Mouse (Mus musculus) CH12.LX (cell line): ENCODE results near the gene Slfn4. TPM values are rescaled to one million over a fixed set of nuclear protein-coding genes. Genes with fewer than 3 reads are reported as not detected.
"Not testable (repeated sequence)": the region's sequence is repeated elsewhere in the genome, so short reads cannot be mapped to it uniquely, and the experiment has no call there.

Source experiments
- DNase-seq: peaks from one replicate; pipeline ENCODE4 v3.0.0-alpha.2; 2013; ENCODE audit errors: extremely low read depth
- H3K27ac ChIP-seq: 2 replicates; pipeline ENCODE4 v1.5.1; 2012; ENCODE audit warnings: low read depth, mild to moderate bottlenecking, control low read depth, moderate library complexity; ENCODE audit not compliant: insufficient read depth
- H3K27me3 ChIP-seq: replicated peaks from 2 replicates; pipeline ENCODE3; 2012; ENCODE audit warnings: inconsistent platforms
- H3K36me3 ChIP-seq, 2 experiments: replicated peaks in 1 of 2; 2 replicates each; pipeline versions ENCODE3 to v1.6.1; 2012; ENCODE audit warnings: inconsistent platforms in 1 of 2, low read length in 1 of 2, mild to moderate bottlenecking in 1 of 2, mixed read lengths in 1 of 2, moderate library complexity in 1 of 2; ENCODE audit not compliant: control insufficient read depth in 1 of 2, insufficient read depth in 1 of 2
- H3K4me1 ChIP-seq, 2 experiments: 2 replicates each; pipeline ENCODE4 v1.6.1; 2012; ENCODE audit warnings: inconsistent platforms in 1 of 2, moderate library complexity in 1 of 2; ENCODE audit not compliant: insufficient read depth in 2 of 2, control insufficient read depth in 1 of 2
- H3K4me2 ChIP-seq: 2 replicates; pipeline ENCODE4 v1.6.1; 2012; ENCODE audit warnings: low read depth, mild to moderate bottlenecking, control low read depth; ENCODE audit not compliant: poor library complexity, insufficient read depth, severe bottlenecking
- H3K4me3 ChIP-seq, 3 experiments: fragments of 150-350 bp in 1 of 3; sonication (generic) in 1 of 3; replicated peaks in 1 of 3; 2 replicates each; pipeline versions ENCODE3 to v1.5.1; 2011 to 2012; ENCODE audit warnings: low read depth in 2 of 3, low read length in 2 of 3, mild to moderate bottlenecking in 2 of 3, moderate library complexity in 2 of 3, control low read depth in 1 of 3, improper control_type of control experiment in 1 of 3, inconsistent platforms in 1 of 3, mixed read lengths in 1 of 3; ENCODE audit not compliant: poor library complexity in 1 of 3
- H3K79me2 ChIP-seq: replicated peaks from 2 replicates; pipeline ENCODE4 v1.6.1; 2012; ENCODE audit warnings: mild to moderate bottlenecking, moderate library complexity; ENCODE audit not compliant: control insufficient read depth, poor library complexity, insufficient read depth, severe bottlenecking; ENCODE audit errors: extremely low read depth
- H3K9ac ChIP-seq: 2 replicates; pipeline ENCODE4 v1.6.1; 2012; ENCODE audit warnings: low read depth, mild to moderate bottlenecking, control low read depth, moderate library complexity; ENCODE audit not compliant: insufficient read depth
- H3K9me3 ChIP-seq: replicated peaks from 2 replicates; pipeline ENCODE3; 2012; ENCODE audit warnings: low read length, inconsistent platforms, mixed read lengths
- CTCF ChIP-seq, 2 experiments: IDR thresholded peaks in 1 of 2; conservative IDR thresholded peaks in 1 of 2; 2 replicates each; pipeline ENCODE4 v1.5.1; 2011 to 2012; ENCODE audit warnings: low read depth in 2 of 2, low read length in 2 of 2, improper control_type of control experiment in 1 of 2, inconsistent platforms in 1 of 2, mild to moderate bottlenecking in 1 of 2, moderate library complexity in 1 of 2
- E2F4 ChIP-seq: IDR thresholded peaks from 2 replicates; pipeline ENCODE4 v1.6.1; 2011; ENCODE audit warnings: low read depth, low read length, improper control_type of control experiment; ENCODE audit not compliant: insufficient replicate concordance
- ETS1 ChIP-seq: conservative IDR thresholded peaks from 2 replicates; pipeline ENCODE4 v1.6.1; 2012; ENCODE audit warnings: low read depth, mild to moderate bottlenecking, inconsistent platforms, low read length, improper control_type of control experiment, moderate library complexity
- GABPA ChIP-seq: IDR thresholded peaks from 2 replicates; pipeline ENCODE4 v1.6.1; 2012; ENCODE audit warnings: low read depth, low read length, improper control_type of control experiment, inconsistent platforms; ENCODE audit not compliant: insufficient replicate concordance
- KAT2A ChIP-seq: IDR thresholded peaks from 2 replicates; pipeline ENCODE4 v1.6.1; 2012; ENCODE audit warnings: low read length, improper control_type of control experiment, inconsistent platforms; ENCODE audit not compliant: insufficient replicate concordance
- NRF1 ChIP-seq: IDR thresholded peaks from 2 replicates; pipeline ENCODE4 v1.6.1; 2014; ENCODE audit warnings: low read depth, mild to moderate bottlenecking, inconsistent platforms, low read length, improper control_type of control experiment, moderate library complexity
- PAX5 ChIP-seq: IDR thresholded peaks from 2 replicates; pipeline ENCODE4 v1.6.1; 2012; ENCODE audit warnings: low read length, inconsistent platforms, mixed read lengths
- POLR2A ChIP-seq: IDR thresholded peaks from 2 replicates; pipeline ENCODE4 v1.6.1; 2011; ENCODE audit warnings: low read depth, mild to moderate bottlenecking, improper control_type of control experiment, low read length
- POLR2AphosphoS2 ChIP-seq: IDR thresholded peaks from 2 replicates; pipeline ENCODE4 v1.6.1; 2011; ENCODE audit warnings: low read depth, low read length, improper control_type of control experiment
- SIN3A ChIP-seq: IDR thresholded peaks from 2 replicates; pipeline ENCODE4 v1.6.1; 2012; ENCODE audit warnings: low read length, improper control_type of control experiment, inconsistent platforms
- SMC3 ChIP-seq: IDR thresholded peaks from 2 replicates; pipeline ENCODE4 v1.6.1; 2011; ENCODE audit warnings: low read depth, low read length, improper control_type of control experiment
- TCF12 ChIP-seq: IDR thresholded peaks from 2 replicates; pipeline ENCODE4 v1.6.1; 2014; ENCODE audit warnings: low read depth, mild to moderate bottlenecking, inconsistent platforms, low read length, improper control_type of control experiment
- UBTF ChIP-seq: IDR thresholded peaks from 2 replicates; pipeline ENCODE4 v1.6.1; 2012; ENCODE audit warnings: low read depth, mild to moderate bottlenecking, inconsistent platforms, low read length, improper control_type of control experiment, moderate library complexity
- ZC3H11A ChIP-seq: IDR thresholded peaks from 2 replicates; pipeline ENCODE4 v1.6.1; 2012; ENCODE audit warnings: low read depth, mild to moderate bottlenecking, inconsistent platforms, low read length, improper control_type of control experiment
- ZKSCAN1 ChIP-seq: IDR thresholded peaks from 2 replicates; pipeline ENCODE4 v1.6.1; 2012; ENCODE audit warnings: low read depth, inconsistent platforms, low read length, improper control_type of control experiment, borderline replicate concordance
- ZMIZ1 ChIP-seq: IDR thresholded peaks from 2 replicates; pipeline ENCODE4 v1.6.1; 2012; ENCODE audit warnings: low read depth, mild to moderate bottlenecking, inconsistent platforms, low read length, improper control_type of control experiment
- ZNF384 ChIP-seq: IDR thresholded peaks from 2 replicates; pipeline ENCODE4 v1.6.1; 2012; ENCODE audit warnings: low read depth, low read length, improper control_type of control experiment, inconsistent platforms
- dilution Hi-C: fragments of 300-500 bp; cut with MboI; formaldehyde crosslinking; loops from 2 replicates; pipeline ENCODE4 v1.14.3; 2020; ENCODE audit warnings: low sequenced_read_pairs; ENCODE audit not compliant: extremely low pct_unique_long_range_greater_than_20kb, extremely low pct_ligation_motif_present
- in situ Hi-C: fragments of 300-500 bp; cut with MboI; formaldehyde crosslinking; loops from 3 replicates; pipeline ENCODE4 v1.14.3; 2019; ENCODE audit warnings: low sequenced_read_pairs, low pct_ligation_motif_present, low pct_unique_long_range_greater_than_20kb, mixed read lengths
- polyA plus RNA-seq: library from polyadenylated mRNA; unstranded; fragments of >175 nt; gene quantifications from 2 replicates; pipeline ENCODE4 v1.2.1, GENCODE M21; 2012; ENCODE audit warnings: low read depth; ENCODE audit not compliant: insufficient read length
- total RNA-seq, 2 experiments: library from RNA; depleted of rRNA; stranded (reverse); fragments of 300-350 nt in 1 of 2; fragments of >200 nt in 1 of 2; gene quantifications; 2 replicates each; pipeline ENCODE4 v1.2.3; 2012 to 2014

Gene Slfn4
- total RNA-seq (2012; rRNA removed) (0.04 TPM in 1 of 2 replicates, not detected in the other), total RNA-seq (2014; rRNA removed) (not detected in 2 replicates), polyA plus RNA-seq (0.07 TPM in 1 of 2 replicates, not detected in the other)

DNA sequence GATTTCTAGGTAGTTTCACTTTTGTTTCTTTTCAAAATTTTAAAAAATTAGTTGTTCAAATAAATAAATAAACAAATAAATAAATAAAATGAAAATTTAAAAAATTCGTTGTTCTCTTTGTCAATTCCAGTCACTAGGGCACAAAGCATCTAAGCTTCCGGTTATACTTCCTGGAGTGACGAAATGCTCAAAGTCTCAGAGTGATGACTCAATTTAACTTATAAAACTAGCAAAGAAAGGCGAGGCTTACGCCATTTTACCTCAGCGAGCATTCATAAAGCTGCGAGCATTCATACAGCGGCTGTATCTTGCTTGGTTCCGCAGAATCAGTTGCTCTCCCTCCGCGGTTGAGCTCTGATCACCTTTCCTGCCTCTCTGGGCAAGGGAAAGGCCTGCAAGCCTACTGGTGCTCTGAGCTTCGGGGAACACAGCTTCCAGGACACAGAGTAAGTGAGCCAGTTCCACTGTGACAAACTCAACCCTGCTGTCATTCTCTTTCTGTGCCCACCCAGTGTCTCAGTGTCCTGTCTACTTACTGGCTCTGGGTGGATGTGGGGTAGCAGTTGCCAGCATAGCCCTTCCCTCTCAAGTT is at the start of gene Slfn4:
Gene Slfn4 (plus strand): TSS at position 239 of the 592 bp plus-strand sequence.
- no peaks in the 10 kb centered on the region for H3K36me3 ChIP-seq
- dilution Hi-C loops = no loop called here
- TF ChIP-seq ZKSCAN1 = no peak
- no peak for TF ChIP-seq ETS1
- no peak for TF ChIP-seq GABPA
- TF ChIP-seq TCF12 = no peak
- TF ChIP-seq PAX5 = no peak
- no peak for TF ChIP-seq E2F4
- no peak for TF ChIP-seq POLR2A
- no peak for TF ChIP-seq SIN3A
- TF ChIP-seq UBTF = no peak
- no peak for TF ChIP-seq ZNF384
- no peak for TF ChIP-seq ZC3H11A
- no peak for TF ChIP-seq CTCF (conservative IDR thresholded peaks at IDR 0.05 in 1 of 2, IDR thresholded peaks at IDR 0.05 in 1 of 2; ENCODE audit: low read depth in 2 of 2, low read length in 2 of 2)
- no peak for TF ChIP-seq KAT2A
- TF ChIP-seq ZMIZ1 = no peak
- TF ChIP-seq NRF1 = no peak
- no peak for TF ChIP-seq POLR2AphosphoS2
- TF ChIP-seq SMC3 = no peak
- TF ChIP-seq, all 38 proteins: peak for 0
- Histone ChIP-seq H3K4me2 (no peak within 1 kb of the TSS), H3K9ac (no peak within 1 kb of the TSS), H3K9me3 (no peaks in the 10 kb centered on the region), H3K27me3 (peaks cover 2% of the 10 kb centered on the region), H3K4me1 (peaks cover 0 to 6% of the 10 kb centered on the region in 2 experiments; a peak in 2 of 4 replicates), H3K27ac (no peak within 1 kb of the TSS), H3K79me2 (no peaks in the 10 kb centered on the region), H3K4me3 (no peak within 1 kb of the TSS)
- no peak for DNase-seq
- in situ Hi-C loops = loop anchor here (25.0 kb wide), 2 partner anchors 263 to 413 kb away; partner anchors contain the start of genes Cct6b, Nle1, Unc45b and Zfp830

DNA sequence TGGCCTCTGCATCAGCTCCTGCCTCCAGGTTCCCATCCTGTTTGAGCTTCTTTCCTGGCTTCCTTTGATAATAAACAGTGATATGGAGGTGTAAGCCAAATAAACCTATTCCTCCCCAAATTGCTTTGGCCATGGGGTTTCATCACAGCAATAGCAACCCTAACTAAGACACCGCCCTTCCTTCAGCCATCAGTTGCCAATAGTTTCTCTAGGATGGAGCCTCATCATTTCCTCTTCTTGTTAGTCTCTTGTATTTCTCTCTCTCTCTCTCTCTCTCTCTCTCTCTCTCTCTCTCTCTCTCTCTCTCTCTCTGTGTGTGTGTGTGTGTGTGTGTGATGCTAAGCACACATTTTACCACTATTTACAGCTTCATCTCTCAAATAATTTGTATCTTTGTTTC is 49.4 kb upstream of the Slfn4 start:
- H3K4me2 ChIP-seq, dilution Hi-C loops, DNase-seq, H3K4me1 ChIP-seq, H3K36me3 ChIP-seq, H3K79me2 ChIP-seq, H3K9me3 ChIP-seq, in situ Hi-C loops, H3K4me3 ChIP-seq, H3K27ac ChIP-seq, H3K9ac ChIP-seq: not testable (repeated sequence)
- H3K27me3 ChIP-seq = peaks cover 14% of the 10 kb centered on the region

DNA sequence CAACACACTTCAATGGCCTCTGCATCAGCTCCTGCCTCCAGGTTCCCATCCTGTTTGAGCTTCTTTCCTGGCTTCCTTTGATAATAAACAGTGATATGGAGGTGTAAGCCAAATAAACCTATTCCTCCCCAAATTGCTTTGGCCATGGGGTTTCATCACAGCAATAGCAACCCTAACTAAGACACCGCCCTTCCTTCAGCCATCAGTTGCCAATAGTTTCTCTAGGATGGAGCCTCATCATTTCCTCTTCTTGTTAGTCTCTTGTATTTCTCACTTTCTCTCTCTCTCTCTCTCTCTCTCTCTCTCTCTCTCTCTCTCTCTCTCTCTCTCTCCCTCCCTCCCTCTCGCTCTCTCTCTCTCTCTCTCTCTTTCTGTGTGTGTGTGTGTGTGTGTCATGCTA is 37.7 kb upstream of the Slfn4 start:
- H3K9ac ChIP-seq, H3K36me3 ChIP-seq, H3K27me3 ChIP-seq, DNase-seq, H3K4me3 ChIP-seq, H3K79me2 ChIP-seq, H3K4me2 ChIP-seq, H3K4me1 ChIP-seq, in situ Hi-C loops, H3K9me3 ChIP-seq, dilution Hi-C loops, H3K27ac ChIP-seq: not testable (repeated sequence)

DNA sequence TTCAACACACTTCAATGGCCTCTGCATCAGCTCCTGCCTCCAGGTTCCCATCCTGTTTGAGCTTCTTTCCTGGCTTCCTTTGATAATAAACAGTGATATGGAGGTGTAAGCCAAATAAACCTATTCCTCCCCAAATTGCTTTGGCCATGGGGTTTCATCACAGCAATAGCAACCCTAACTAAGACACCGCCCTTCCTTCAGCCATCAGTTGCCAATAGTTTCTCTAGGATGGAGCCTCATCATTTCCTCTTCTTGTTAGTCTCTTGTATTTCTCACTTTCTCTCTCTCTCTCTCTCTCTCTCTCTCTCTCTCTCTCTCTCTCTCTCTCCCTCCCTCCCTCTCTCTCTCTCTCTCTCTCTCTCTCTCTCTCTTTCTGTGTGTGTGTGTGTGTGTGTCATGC is 26.0 kb upstream of the Slfn4 start:
- H3K27me3 ChIP-seq, H3K4me3 ChIP-seq, in situ Hi-C loops, H3K27ac ChIP-seq, H3K9me3 ChIP-seq, H3K79me2 ChIP-seq, H3K9ac ChIP-seq, DNase-seq, dilution Hi-C loops, H3K4me1 ChIP-seq, H3K4me2 ChIP-seq, H3K36me3 ChIP-seq: not testable (repeated sequence)
